ENCODE assay signal across 8 mouse cellular contexts in the genomic region with DNA sequence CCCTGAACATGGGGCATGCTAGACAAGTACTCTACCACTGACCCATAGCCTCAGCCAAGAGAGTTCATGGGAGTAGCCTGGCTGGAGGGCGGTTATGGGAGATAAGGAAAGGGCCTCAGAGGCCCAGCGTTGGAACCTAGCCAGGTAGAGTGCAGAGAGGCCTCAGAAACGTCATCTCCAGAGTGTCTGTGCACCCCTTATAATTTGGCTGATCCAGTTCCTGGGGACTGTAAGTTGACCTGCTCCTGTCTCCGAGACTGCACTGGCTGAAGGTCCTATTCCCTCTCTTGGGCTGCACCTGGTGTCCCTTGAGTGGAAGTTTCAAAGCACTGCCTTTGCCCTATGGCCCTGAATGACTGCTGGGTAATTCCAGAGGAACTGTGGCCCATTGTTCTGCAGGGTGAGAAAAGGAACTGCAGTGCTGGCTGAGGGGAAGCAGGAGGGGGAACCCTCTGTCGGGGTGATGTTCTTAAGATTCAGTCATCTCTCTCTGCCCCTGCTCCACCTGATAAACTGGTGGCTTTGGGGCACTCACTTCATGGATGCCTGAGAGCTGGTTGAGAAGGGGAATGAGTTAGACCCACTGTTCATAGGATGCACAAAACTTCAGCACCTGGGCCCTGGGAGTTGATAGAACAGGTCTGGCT. TPM values are rescaled to one million over a fixed set of nuclear protein-coding genes. Genes with fewer than 3 reads are reported as not detected.
DNase-seq lines count a peak whose midpoint lies in the region; ATAC-seq lines count a peak whose summit lies in the region.

No protein-coding gene starts in this region.

- peaks cover 5% of the 10 kb centered on the region for H3K4me1 ChIP-seq in forebrain, embryonic 14.5 days (ENCODE audit: control insufficient read depth, insufficient read depth, low read length)
- H3K4me1 ChIP-seq in forebrain, embryonic 13.5 days, result peaks cover 8% of the 10 kb centered on the region
- peaks cover 15% of the 10 kb centered on the region for H3K4me1 ChIP-seq in embryonic facial prominence, embryonic 14.5 days (ENCODE audit: control insufficient read depth, insufficient read depth, low read length)
- H3K4me1 ChIP-seq in intestine, embryonic 16.5 days (ENCODE audit: control insufficient read depth, insufficient read depth, low read length), result peaks cover 23% of the 10 kb centered on the region
- peaks cover 70% of the 10 kb centered on the region for H3K4me1 ChIP-seq in liver, embryonic 15.5 days (replicated peaks)

- no peaks in the 10 kb centered on the region for H3K27me3 ChIP-seq in forebrain, embryonic 14.5 days (replicated peaks; ENCODE audit: control insufficient read depth, insufficient read depth, low read length)
- no peaks in the 10 kb centered on the region for H3K27me3 ChIP-seq in forebrain, embryonic 13.5 days
- H3K27me3 ChIP-seq in embryonic facial prominence, embryonic 14.5 days (replicated peaks; ENCODE audit: control insufficient read depth, insufficient read depth, low read length), result no peaks in the 10 kb centered on the region
- H3K27me3 ChIP-seq in intestine, embryonic 16.5 days (replicated peaks; ENCODE audit: control insufficient read depth, insufficient read depth, low read length), result no peaks in the 10 kb centered on the region
- H3K27me3 ChIP-seq in liver, embryonic 15.5 days, result no peaks in the 10 kb centered on the region

- ATAC-seq in forebrain, embryonic 14.5 days, result no peak
- ATAC-seq in forebrain, embryonic 13.5 days, result no peak
- peak; percentile 55; the same call in 1 of the 2 replicates for ATAC-seq in embryonic facial prominence, embryonic 14.5 days (ENCODE audit: low read depth)
- ATAC-seq in intestine, embryonic 16.5 days, result peak; percentile 92
- ATAC-seq in liver, embryonic 15.5 days (ENCODE audit: insufficient read depth), result peak; percentile 96
- no peak for ATAC-seq in monocyte, adult 5-6 weeks (replicated peaks; ENCODE audit: insufficient number of reproducible peaks, low FRiP score, low TSS enrichment, poor library complexity, severe bottlenecking)

- H3K36me3 ChIP-seq in forebrain, embryonic 14.5 days (ENCODE audit: control insufficient read depth, insufficient read depth, low read length), result no peaks in the 10 kb centered on the region
- H3K36me3 ChIP-seq in forebrain, embryonic 13.5 days (ENCODE audit: poor library complexity, severe bottlenecking), result no peaks in the 10 kb centered on the region
- H3K36me3 ChIP-seq in embryonic facial prominence, embryonic 14.5 days (ENCODE audit: control insufficient read depth, insufficient read depth, low read length), result no peaks in the 10 kb centered on the region
- H3K36me3 ChIP-seq in intestine, embryonic 16.5 days (ENCODE audit: control insufficient read depth, insufficient read depth, low read length), result no peaks in the 10 kb centered on the region
- no peaks in the 10 kb centered on the region for H3K36me3 ChIP-seq in liver, embryonic 15.5 days (replicated peaks)

- H3K4me3 ChIP-seq in forebrain, embryonic 14.5 days (ENCODE audit: low read depth, low read length), result no peak overlapping the region
- H3K4me3 ChIP-seq in forebrain, embryonic 13.5 days, result no peak overlapping the region
- H3K4me3 ChIP-seq in embryonic facial prominence, embryonic 14.5 days (ENCODE audit: low read depth, low read length), result no peak overlapping the region
- H3K4me3 ChIP-seq in intestine, embryonic 16.5 days (ENCODE audit: low read length), result no peak overlapping the region
- H3K4me3 ChIP-seq in liver, embryonic 15.5 days (replicated peaks), result peak overlapping the region; percentile 42

- H3K9me3 ChIP-seq in forebrain, embryonic 14.5 days (replicated peaks; ENCODE audit: control insufficient read depth, low read length), result no peaks in the 10 kb centered on the region
- H3K9me3 ChIP-seq in forebrain, embryonic 13.5 days (replicated peaks), result no peaks in the 10 kb centered on the region
- no peaks in the 10 kb centered on the region for H3K9me3 ChIP-seq in embryonic facial prominence, embryonic 14.5 days (ENCODE audit: control insufficient read depth, low read length)
- H3K9me3 ChIP-seq in intestine, embryonic 16.5 days (ENCODE audit: control insufficient read depth, low read length), result no peaks in the 10 kb centered on the region
- no peaks in the 10 kb centered on the region for H3K9me3 ChIP-seq in liver, embryonic 15.5 days (replicated peaks)

- H3K4me2 ChIP-seq in forebrain, embryonic 14.5 days (ENCODE audit: low read length), result no peak overlapping the region
- no peak overlapping the region for H3K4me2 ChIP-seq in forebrain, embryonic 13.5 days
- no peak overlapping the region for H3K4me2 ChIP-seq in embryonic facial prominence, embryonic 14.5 days (ENCODE audit: low read depth, low read length)
- no peak overlapping the region for H3K4me2 ChIP-seq in intestine, embryonic 16.5 days (ENCODE audit: low read depth, low read length)
- H3K4me2 ChIP-seq in liver, embryonic 15.5 days, result peak overlapping the region; percentile 75

- peak; percentile 8 for DNase-seq in forebrain, embryonic 14.5 days (ENCODE audit: low spot score)
- DNase-seq in embryonic facial prominence, embryonic 14.5 days (ENCODE audit: low spot score), result peak; percentile 57
- DNase-seq in spleen, postnatal 4 days (ENCODE audit: low spot score in 2 of 2), result peak; percentile 86 to 90
- no peak for DNase-seq in thymus, postnatal 0 days (ENCODE audit: low spot score)

- H3K9ac ChIP-seq in forebrain, embryonic 14.5 days (ENCODE audit: low read length), result no peak overlapping the region
- H3K9ac ChIP-seq in forebrain, embryonic 13.5 days, result no peak overlapping the region
- H3K9ac ChIP-seq in embryonic facial prominence, embryonic 14.5 days (ENCODE audit: low read depth, low read length), result no peak overlapping the region
- no peak overlapping the region for H3K9ac ChIP-seq in intestine, embryonic 16.5 days (ENCODE audit: low read depth, low read length)
- H3K9ac ChIP-seq in liver, embryonic 15.5 days, result peak overlapping the region; percentile 49; the same call in 1 of the 2 replicates

- WGBS in forebrain, embryonic 14.5 days, result 45% methylated on average over 5 of the region's 5 CpGs
- 39% methylated on average over 5 of the region's 5 CpGs for WGBS in forebrain, embryonic 13.5 days
- WGBS in embryonic facial prominence, embryonic 14.5 days, result 24% methylated on average over 5 of the region's 5 CpGs
- 24% methylated on average over 5 of the region's 5 CpGs for WGBS in intestine, embryonic 16.5 days
- 13% methylated on average over 5 of the region's 5 CpGs for WGBS in liver, embryonic 15.5 days (ENCODE audit: insufficient replicate concordance)

- 0 out of 2 replicates have a peak overlapping the region, but pooled peaks have one; percentile 5 for H3K27ac ChIP-seq in forebrain, embryonic 14.5 days (ENCODE audit: low read depth, low read length)
- H3K27ac ChIP-seq in forebrain, embryonic 13.5 days, result no peak overlapping the region
- peak overlapping the region; percentile 33; the same call in 1 of the 2 replicates for H3K27ac ChIP-seq in embryonic facial prominence, embryonic 14.5 days (replicated peaks; ENCODE audit: low read depth, low read length)
- H3K27ac ChIP-seq in intestine, embryonic 16.5 days (ENCODE audit: low read length), result peak overlapping the region; percentile 85
- H3K27ac ChIP-seq in liver, embryonic 15.5 days (replicated peaks), result peak overlapping the region; percentile 87

RNA-seq across cellular contexts. Expression of a gene that starts 55.5 kb away (rescaled TPM):
- 2.2 and 2.3 TPM in 2 replicates for polyA plus RNA-seq in forebrain, embryonic 14.5 days (2014; fragmentation: Nextera tagmentation; extraction: Ambion mirVana)
- 2.4 and 4.1 TPM in 2 replicates for polyA plus RNA-seq in forebrain, embryonic 13.5 days (2015; fragmentation: Nextera tagmentation; extraction: Ambion mirVana)
- polyA plus RNA-seq in embryonic facial prominence, embryonic 14.5 days (2014; fragmentation: Nextera tagmentation; extraction: Ambion mirVana), result 10.6 and 14.3 TPM in 2 replicates
- polyA plus RNA-seq in intestine, embryonic 16.5 days (2015; fragmentation: Nextera tagmentation; extraction: Ambion mirVana), result 6.8 and 8.0 TPM in 2 replicates
- polyA plus RNA-seq in liver, embryonic 15.5 days (2015; fragmentation: Nextera tagmentation; extraction: Ambion mirVana), result 31.9 and 33.9 TPM in 2 replicates
- total RNA-seq in monocyte, adult 5-6 weeks (2017), result 15.3 to 32.1 TPM (median 19.4 TPM) in 3 replicates
- polyA plus RNA-seq in thymus, postnatal 0 days (2015; fragmentation: Nextera tagmentation; extraction: Ambion mirVana), result 4.7 and 5.4 TPM in 2 replicates

Comparison
In these comparisons a context has a peak if more than half of its experiments do, and no peak if none do; other contexts are left out.
1. ATAC-seq: peak in embryonic facial prominence, embryonic 14.5 days (single experiment), intestine, embryonic 16.5 days (single experiment) and liver, embryonic 15.5 days (single experiment); none in forebrain, embryonic 14.5 days (single experiment), forebrain, embryonic 13.5 days (single experiment) and monocyte, adult 5-6 weeks (single experiment).